8 mouse cellular contexts compared by ENCODE assay signal in the genomic region with DNA sequence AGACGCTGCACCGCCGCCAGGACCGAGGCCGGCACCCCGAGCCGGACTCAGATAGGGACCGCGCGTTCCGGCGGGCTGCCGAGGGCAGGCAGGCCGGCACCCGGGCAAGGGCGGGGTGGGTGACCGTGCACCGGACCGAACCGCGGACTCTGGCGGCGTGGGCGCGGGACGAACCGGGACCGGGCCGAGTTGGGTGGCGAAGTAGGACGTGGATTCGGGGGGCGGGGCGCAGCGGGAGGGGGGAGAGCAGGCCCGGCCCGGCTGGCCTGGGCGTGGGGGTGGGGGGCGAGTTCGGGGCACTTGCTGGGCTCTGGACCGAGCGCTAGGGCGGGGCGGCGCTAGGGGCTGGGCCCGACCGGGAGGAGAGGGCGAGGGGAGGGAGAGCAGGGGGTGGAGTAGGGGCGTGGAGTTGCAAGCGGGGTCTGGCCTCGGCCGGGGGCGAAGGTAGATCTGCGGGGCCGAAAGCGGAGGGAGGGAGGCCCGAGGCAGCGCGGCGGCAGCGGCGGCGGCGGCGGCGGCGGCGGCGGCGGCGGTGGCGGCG. TPM values are rescaled to one million over a fixed set of nuclear protein-coding genes. Genes with fewer than 3 reads are reported as not detected.
DNase-seq lines count a peak whose midpoint lies in the region; TF ChIP-seq lines count a peak whose summit lies in the region.

No protein-coding gene starts in this region.

- peak; percentile 23 for DNase-seq in thymus, adult 2 months
- DNase-seq in thymus, postnatal 0 days (ENCODE audit: low spot score) = no peak
- peak; percentile 67 for DNase-seq in embryo, embryonic 11 days
- peak; percentile 34 for DNase-seq in heart, adult 8-10 months (ENCODE audit: low spot score)
- peak; percentile 81 for DNase-seq in kidney, adult 2 months
- peak; percentile 42 for DNase-seq in lung, adult 2 months
- peak; percentile 34 for DNase-seq in ovary, postnatal 14 days (ENCODE audit: low spot score)
- no peak for DNase-seq in frontal cortex, postnatal 36 days (ENCODE audit: low spot score in 2 of 2)

- H3K27ac ChIP-seq in thymus, adult 2 months (ENCODE audit: control insufficient read depth, insufficient read depth, low read length) = no peak overlapping the region
- H3K27ac ChIP-seq in kidney, adult 2 months (ENCODE audit: insufficient read depth, low read depth, low read length) = peak overlapping the region; percentile 38; the same call in 1 of the 2 replicates

- no peak for TF ChIP-seq CTCF in thymus, adult 2 months (IDR thresholded peaks at IDR 0.05; ENCODE audit: borderline replicate concordance, control insufficient read depth, extremely low read depth, insufficient read depth, low read length, poor library complexity)
- no peak for TF ChIP-seq CTCF in kidney, adult 2 months (conservative IDR thresholded peaks at IDR 0.05; ENCODE audit: insufficient read depth, insufficient read length, low read depth, low read length)
- TF ChIP-seq CTCF in lung, adult 2 months (IDR thresholded peaks at IDR 0.05; ENCODE audit: insufficient read depth, low read length) = no peak

- H3K4me3 ChIP-seq in thymus, adult 2 months (ENCODE audit: control insufficient read depth, insufficient read depth, low read length) = peak overlapping the region; percentile 59
- H3K4me3 ChIP-seq in kidney, adult 2 months (ENCODE audit: insufficient read depth, low read depth, low read length) = peak overlapping the region; percentile 92
- peak overlapping the region; percentile 74 for H3K4me3 ChIP-seq in lung, adult 2 months (replicated peaks; ENCODE audit: extremely low read depth, low read depth, low read length)

- H3K36me3 ChIP-seq in thymus, adult 2 months (ENCODE audit: control insufficient read depth, insufficient read depth, low read length) = no peaks in the 10 kb centered on the region
- H3K36me3 ChIP-seq in kidney, adult 2 months (ENCODE audit: control insufficient read depth, insufficient read depth, low read length) = no peaks in the 10 kb centered on the region

- peaks cover 5% of the 10 kb centered on the region; the same call in 1 of the 2 replicates for H3K27me3 ChIP-seq in thymus, adult 2 months (ENCODE audit: control insufficient read depth, insufficient read depth, low read length)
- no peaks in the 10 kb centered on the region for H3K27me3 ChIP-seq in kidney, adult 2 months (replicated peaks; ENCODE audit: control insufficient read depth, insufficient read depth, low read length)

- H3K4me1 ChIP-seq in thymus, adult 2 months (replicated peaks; ENCODE audit: control insufficient read depth, insufficient read depth, low read length) = peaks cover 25% of the 10 kb centered on the region
- H3K4me1 ChIP-seq in kidney, adult 2 months (ENCODE audit: control insufficient read depth, insufficient read depth, low read length) = no peaks in the 10 kb centered on the region; the same call in 1 of the 2 replicates
- no peaks in the 10 kb centered on the region; the same call in 1 of the 2 replicates for H3K4me1 ChIP-seq in lung, adult 2 months (ENCODE audit: control insufficient read depth, insufficient read depth, low read length)

- TF ChIP-seq POLR2A in thymus, adult 2 months (IDR thresholded peaks at IDR 0.05; ENCODE audit: control insufficient read depth, extremely low read depth, insufficient read depth, low read length, poor library complexity) = no peak
- TF ChIP-seq POLR2A in kidney, adult 2 months (IDR thresholded peaks at IDR 0.05; ENCODE audit: low read depth, low read length) = no peak
- no peak for TF ChIP-seq POLR2A in lung, adult 2 months (IDR thresholded peaks at IDR 0.05; ENCODE audit: borderline replicate concordance, extremely low read depth, low read depth, low read length)

- WGBS in thymus, adult 2 months = 0% methylated on average over 6 of the region's 73 CpGs
- 0% methylated on average over 16 of the region's 73 CpGs for WGBS in kidney, adult 2 months
- 21% methylated on average over 56 of the region's 73 CpGs for WGBS in lung, adult 2 months

RNA-seq across cellular contexts. Expression of gene Bcorl1, which starts 0.5 kb away (rescaled TPM):
- polyA plus RNA-seq in thymus, adult 2 months (2012; rRNA removed) = 7.8 TPM in 2 replicates
- polyA plus RNA-seq in thymus, postnatal 0 days (2015; fragmentation: Nextera tagmentation; extraction: Ambion mirVana) = 1.4 and 1.8 TPM in 2 replicates
- 1 to 10 TPM; 4.9 to 6.1 (median 5.5) TPM for total RNA-seq in heart, adult 8-10 months (2022)
- polyA plus RNA-seq in kidney, adult 2 months (2012; rRNA removed) = 3.5 and 3.8 TPM in 2 replicates
- 4.5 and 5.7 TPM in 2 replicates for polyA plus RNA-seq in lung, adult 2 months (2012; rRNA removed)

Comparison
In these comparisons a context has a peak if more than half of its experiments do, and no peak if none do; other contexts are left out.
1. DNase-seq: peak in thymus, adult 2 months (single experiment), embryo, embryonic 11 days (single experiment), heart, adult 8-10 months (single experiment), kidney, adult 2 months (single experiment), lung, adult 2 months (single experiment) and ovary, postnatal 14 days (single experiment); none in thymus, postnatal 0 days (single experiment) and frontal cortex, postnatal 36 days (0 of 2).
2. Peak in every context shown above with its lines, with median percentiles within 50 percentile points of each other: H3K4me3 ChIP-seq.